Mouse (Mus musculus) erythroblast, adult 5-6 weeks (primary cell): ENCODE data around the gene Fyb. TPM values are rescaled to one million over a fixed set of nuclear protein-coding genes. Genes with fewer than 3 reads are reported as not detected.

ENCODE experiments used
- ATAC-seq: replicated peaks from 2 replicates; pipeline ENCODE4 v1.8.0; 2016; ENCODE audit warnings: moderate number of reproducible peaks, mild to moderate bottlenecking, moderate TSS enrichment, inconsistent platforms; ENCODE audit not compliant: poor library complexity, low FRiP score, severe bottlenecking
- total RNA-seq, 2 experiments: library from RNA; stranded (forward) in 1 of 2; stranded (reverse) in 1 of 2; fragments of 150-400 nt in 1 of 2; fragments of 200-764, 138-1000 nt in 1 of 2; gene quantifications; 2 replicates each; pipeline versions ENCODE4 v1.2.3 to v1.2.4; 2015 to 2017; ENCODE audit warnings: low replicate concordance in 2 of 2

Gene Fyb
- total RNA-seq (2015; ENCODE audit: low replicate concordance) (50.1 and 86.1 TPM in 2 replicates), total RNA-seq (2017; ENCODE audit: low replicate concordance) (21.2 and 29.4 TPM in 2 replicates)

GRCm38 (mm10) chr15:6522653-6523167, at the start of gene Fyb:
TSS of gene Fyb (plus strand) at chr15:6522853.
- ATAC-seq = no peak

GRCm38 (mm10) chr15:6483561-6483960, 39.1 kb upstream of the Fyb start:
- ATAC-seq = no peak

GRCm38 (mm10) chr15:6492386-6492785, 30.3 kb upstream of the Fyb start:
- no peak for ATAC-seq

- ATAC-seq = no peak
Observed at GRCm38 (mm10) chr15:6498396-6499070, 24.1 kb upstream of the Fyb start.

DNA sequence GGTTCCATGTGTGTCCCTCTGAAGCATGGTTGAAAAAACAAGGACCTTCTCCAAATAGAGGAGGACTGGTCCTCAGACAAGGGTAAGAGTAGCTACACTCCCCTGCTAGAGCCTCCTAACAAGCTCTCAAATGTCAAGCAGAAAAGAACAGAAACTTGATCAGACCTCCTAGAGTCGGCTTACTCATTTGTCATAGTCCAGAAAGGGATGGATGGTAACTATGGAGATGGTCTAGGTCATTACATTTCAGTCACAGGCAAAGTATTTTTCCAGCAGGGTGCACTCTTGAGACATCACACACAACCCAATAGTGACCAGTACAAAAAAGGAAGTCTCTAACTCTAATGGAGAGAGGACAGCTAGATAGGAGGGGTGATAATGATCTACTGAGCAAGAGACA, 21.9 kb upstream of the Fyb start:
- no peak for ATAC-seq

DNA sequence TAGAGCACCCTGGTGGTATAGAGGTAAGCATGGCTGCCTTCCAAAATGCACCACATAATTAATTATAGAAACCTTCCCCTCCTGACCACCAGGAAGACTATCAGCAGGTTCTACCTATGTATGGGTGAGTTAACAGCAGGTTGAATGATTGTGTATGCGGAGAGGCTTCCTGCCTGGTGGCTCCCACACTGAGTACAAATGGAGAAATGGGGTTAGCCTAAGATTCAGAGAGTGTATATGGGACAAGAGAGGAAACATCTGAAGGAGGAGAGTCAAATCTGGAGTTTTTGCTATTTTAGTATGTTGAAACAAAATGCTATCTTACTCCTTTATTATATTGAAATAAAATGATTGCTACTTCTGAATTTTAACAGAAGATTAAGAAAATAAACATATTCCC, 5.1 kb upstream of the Fyb start:
- ATAC-seq = no peak

DNA sequence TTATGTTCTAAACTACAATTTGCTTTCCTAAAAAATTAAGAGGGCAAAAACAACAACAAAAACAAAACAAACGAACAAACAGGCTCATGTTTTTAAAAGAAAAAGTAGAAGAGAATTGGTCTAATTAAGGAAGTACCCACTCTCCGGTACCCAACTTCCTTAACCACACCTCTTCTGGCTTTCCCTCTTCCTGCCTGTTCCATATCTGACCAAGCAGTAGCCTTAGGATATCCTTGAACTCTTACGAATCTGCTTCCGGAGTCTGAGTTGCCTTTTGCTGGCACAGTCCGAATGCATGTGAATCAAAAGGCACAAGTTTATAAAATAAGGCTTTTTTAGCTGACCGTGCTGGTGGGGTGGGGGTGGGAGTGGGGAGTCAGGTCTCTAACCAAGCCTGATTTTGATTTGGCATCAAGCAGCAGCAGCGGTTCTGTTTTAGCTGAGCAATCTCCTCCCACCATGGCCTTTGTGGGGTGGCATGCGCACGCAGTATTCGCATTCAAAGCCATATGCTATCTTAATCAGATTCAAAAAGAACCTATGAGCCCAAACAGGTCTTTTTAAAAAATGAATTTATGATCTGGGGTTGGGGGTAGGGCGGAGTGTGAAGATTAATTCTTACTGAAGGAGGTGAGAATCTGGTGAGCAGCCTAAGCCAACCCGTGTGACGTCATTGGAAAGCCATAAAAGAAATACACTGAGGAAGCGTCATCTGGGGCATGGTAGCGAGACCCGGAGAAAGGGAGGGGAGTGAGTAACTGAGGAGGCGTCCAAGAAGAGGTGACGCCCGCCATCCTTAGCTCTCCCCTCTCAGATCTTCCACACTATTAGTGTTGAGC, 3.0 kb upstream of the Fyb start:
- peak; percentile 47; the same call in 1 of the 2 replicates for ATAC-seq

DNA sequence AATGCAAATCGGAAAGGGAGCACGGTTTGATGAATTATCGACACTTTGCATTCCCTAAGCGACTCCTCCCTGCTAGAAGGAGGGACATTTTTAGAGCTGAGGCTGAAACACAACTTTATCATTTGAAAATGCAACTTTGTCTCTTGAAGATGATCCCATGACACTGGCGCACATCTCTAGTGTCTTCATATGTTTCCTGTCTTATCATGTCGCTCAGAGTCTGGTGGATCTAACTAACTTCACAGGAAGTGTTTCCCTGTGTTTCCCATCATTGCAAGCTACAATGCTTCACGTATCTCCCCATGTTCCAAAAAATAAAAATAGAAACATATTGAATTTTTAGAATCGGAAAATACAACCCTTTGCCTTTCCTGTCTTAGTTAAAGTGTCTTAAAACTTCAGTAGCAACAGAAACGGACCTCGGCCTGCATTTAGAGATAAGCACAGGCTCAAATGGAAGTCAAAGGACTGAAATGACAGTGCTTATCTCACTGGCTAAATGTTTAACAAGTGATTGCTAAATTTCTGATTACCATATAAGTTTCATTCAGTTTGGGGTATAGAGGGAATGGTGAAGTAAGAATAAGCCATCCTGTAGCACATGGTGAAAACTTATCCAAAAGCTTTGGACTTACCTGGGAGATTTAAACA, 2.0 kb upstream of the Fyb start:
- peak; percentile 58; the same call in 1 of the 2 replicates for ATAC-seq

GRCm38 (mm10) chr15:6524801-6525200, 2.1 kb downstream of the Fyb start:
- no peak for ATAC-seq

- no peak for ATAC-seq
Observed at GRCm38 (mm10) chr15:6525386-6525785, 2.7 kb downstream of the Fyb start.

DNA sequence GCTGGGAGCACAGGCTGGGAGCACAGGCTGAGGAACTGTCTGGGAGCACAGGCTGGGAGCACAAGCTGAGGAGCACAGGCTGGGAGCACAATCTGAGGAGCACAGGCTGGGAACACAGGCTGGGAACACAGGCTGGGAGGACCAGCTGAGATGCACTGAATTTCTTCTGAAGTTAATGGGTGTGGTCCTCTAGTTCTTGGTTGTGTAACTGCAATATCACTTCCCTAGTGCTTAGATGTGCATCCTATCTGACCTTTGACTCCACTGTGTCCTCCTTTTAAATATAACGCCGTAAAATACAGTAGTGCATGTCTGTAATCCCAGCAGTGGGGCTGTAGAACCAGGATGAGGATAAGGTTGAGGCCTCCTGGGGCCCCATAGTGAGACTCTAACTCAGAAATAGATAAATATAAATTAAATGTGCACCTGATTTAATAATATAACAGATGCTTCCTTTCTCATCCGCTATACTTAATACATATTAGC, 11.2 kb downstream of the Fyb start:
- no peak for ATAC-seq

DNA sequence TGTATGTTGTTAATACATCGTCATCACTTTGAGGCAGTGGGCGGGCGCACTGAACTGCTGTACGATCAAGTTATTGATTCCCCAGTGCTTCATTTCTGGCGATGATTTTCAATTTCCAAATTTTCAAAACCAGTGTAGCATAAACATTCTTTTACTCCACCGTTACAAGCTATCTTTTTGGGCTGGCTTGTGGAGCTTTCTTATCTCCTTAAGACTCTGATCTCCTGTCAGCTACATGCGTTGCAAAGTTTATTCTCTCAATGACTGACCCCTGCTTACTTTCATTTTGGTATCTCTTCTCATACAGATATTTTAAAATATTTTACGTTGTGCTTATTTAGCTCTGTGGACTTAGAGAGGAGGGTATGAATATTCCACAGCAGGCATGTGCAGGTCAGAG, 11.9 kb downstream of the Fyb start:
- ATAC-seq = no peak

- 0 out of 2 replicates have a peak, but pooled peaks have one; percentile 46 for ATAC-seq
Observed at GRCm38 (mm10) chr15:6539639-6540338, 17.1 kb downstream of the Fyb start.

GRCm38 (mm10) chr15:6548911-6549310, 26.3 kb downstream of the Fyb start:
- ATAC-seq = no peak

DNA sequence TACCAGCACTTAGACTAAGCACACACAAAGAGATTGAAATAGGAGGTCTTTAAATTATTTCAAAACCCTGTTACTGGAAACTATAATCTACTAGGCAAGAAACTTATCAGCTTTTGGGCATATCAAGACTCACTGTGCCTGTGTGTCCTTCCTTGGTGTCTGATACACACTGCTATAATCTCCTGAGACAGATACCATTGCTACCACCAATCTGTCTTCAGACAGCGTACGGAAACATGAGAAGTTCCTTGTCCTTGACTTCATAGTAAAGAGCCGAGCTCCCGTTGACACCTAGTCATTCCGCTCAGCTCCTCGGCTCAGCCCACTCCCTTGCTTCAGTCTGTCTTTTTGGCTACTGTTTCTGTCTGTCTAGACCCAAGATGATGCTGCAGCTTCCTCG, 29.2 kb downstream of the Fyb start:
- ATAC-seq = no peak

DNA sequence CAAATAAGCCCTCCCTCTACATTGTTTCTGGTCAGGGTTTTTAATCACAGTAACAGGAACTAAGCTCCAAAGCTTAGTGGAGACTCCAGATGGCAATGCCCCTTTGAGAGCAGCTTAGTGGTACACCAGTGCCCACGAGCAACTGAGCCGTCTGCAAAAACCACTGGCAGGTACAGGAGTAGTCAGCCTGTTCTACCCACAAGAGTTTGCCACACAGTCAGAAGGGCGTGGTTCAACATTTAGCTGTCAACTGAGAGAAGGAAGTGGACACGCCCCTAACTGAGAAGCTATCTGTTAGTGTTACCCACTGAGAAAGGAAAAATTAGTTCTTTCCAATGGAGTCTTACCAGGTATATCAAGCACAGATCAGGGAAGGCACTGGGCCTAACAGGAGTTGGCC, 32.1 kb downstream of the Fyb start:
- peak; percentile 69; the same call in 1 of the 2 replicates for ATAC-seq

GRCm38 (mm10) chr15:6555536-6555935, 32.9 kb downstream of the Fyb start:
- ATAC-seq = no peak

DNA sequence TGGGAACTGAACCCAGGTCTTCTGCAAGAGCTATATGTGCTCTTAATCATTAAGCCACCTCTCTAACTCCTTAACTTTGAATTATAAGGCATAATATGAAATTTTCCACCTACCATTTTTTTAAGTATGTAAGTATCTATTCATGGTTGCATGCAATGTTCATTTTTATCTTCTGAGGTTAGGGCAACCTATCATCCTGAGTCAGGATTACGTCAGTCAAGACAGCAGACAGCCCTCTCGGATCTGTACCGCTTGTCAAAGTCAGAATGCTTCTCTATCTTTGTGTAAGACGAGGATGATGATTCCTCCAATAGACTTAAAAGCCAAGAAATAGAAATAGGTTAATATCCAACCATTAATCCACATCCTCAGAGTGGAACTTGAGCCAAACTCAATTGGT, 33.6 kb downstream of the Fyb start:
- no peak for ATAC-seq

DNA sequence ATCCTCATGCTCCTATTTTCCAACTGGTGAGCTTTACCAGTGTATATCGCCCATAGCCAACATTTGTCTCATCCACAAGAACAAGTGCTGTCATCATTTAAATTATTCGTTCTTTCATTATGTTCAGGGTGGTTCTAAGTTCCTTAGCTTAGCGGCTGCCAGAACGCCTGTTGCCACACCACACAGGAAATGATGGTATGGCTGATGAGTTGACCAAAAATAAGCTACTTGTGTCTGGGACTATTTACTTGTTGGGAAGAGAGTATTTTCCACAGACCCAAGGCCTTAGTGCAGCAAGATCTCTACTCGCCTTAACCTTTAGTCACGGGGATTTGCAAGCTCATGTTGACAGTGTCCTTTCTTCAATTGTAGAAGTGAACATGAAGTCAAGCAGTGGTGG, 34.3 kb downstream of the Fyb start:
- no peak for ATAC-seq

- no peak for ATAC-seq
Observed at GRCm38 (mm10) chr15:6557552-6557951, 34.9 kb downstream of the Fyb start.
